ENCODE assay signal across 13 mouse cellular contexts in genomic region chr9:94582309-94582708, GRCm38 (mm10). TPM values are rescaled to one million over a fixed set of nuclear protein-coding genes. Genes with fewer than 3 reads are reported as not detected.
A peak's percentile ranks its signal among the peaks of the same experiment; 100 is the strongest.
DNase-seq lines count a peak whose midpoint lies in the region; ATAC-seq and TF ChIP-seq lines count a peak whose summit lies in the region.
"Had no signal": no experiment of that assay in that cellular context is flagged by ENCODE, and none has a peak within 500 bp of the region (broad histone marks: within the 10 kb centered on the region; RNA-seq: fewer than 3 reads in every experiment).

No protein-coding gene starts in this region.

- TF ChIP-seq CTCF in heart, adult 2 months (IDR thresholded peaks at IDR 0.05): no peak
- TF ChIP-seq CTCF in midbrain, postnatal 0 days (IDR thresholded peaks at IDR 0.05): no peak

- H3K9me3 ChIP-seq in midbrain, embryonic 11.5 days (ENCODE audit: control insufficient read depth, low read length): no peaks in the 10 kb centered on the region
- H3K9me3 ChIP-seq in midbrain, postnatal 0 days (ENCODE audit: low read length): no peaks in the 10 kb centered on the region
- H3K9me3 ChIP-seq: neural tube, embryonic 12.5 days had no signal

- H3K27ac ChIP-seq in heart, adult 2 months: peak overlapping the region; percentile 22
- no peak overlapping the region for H3K27ac ChIP-seq in midbrain, embryonic 11.5 days (ENCODE audit: low read depth, low read length)
- no peak overlapping the region for H3K27ac ChIP-seq in midbrain, postnatal 0 days (ENCODE audit: low read depth, low read length)
- H3K27ac ChIP-seq: neural tube, embryonic 12.5 days had no signal

- DNase-seq in heart, adult 2 months: no peak
- no peak for DNase-seq in heart, postnatal 14 days
- DNase-seq in midbrain, embryonic 11.5 days (ENCODE audit: low spot score, missing footprints): peak; percentile 78
- no peak for DNase-seq in midbrain, postnatal 0 days (ENCODE audit: low spot score)
- peak; percentile 81 to 87 for DNase-seq in cerebellum, postnatal 25 days
- no peak for DNase-seq in layer of hippocampus, postnatal 25 days (ENCODE audit: extremely low spot score in 1 of 2, low spot score in 1 of 2)
- DNase-seq in gastrocnemius, postnatal 4 days (ENCODE audit: low spot score in 2 of 2): no peak
- DNase-seq: gastrocnemius, postnatal 14 days; kidney, postnatal 36 days; lung, postnatal 14 days; midbrain, embryonic 14.5 days had no signal

- no peaks in the 10 kb centered on the region for H3K27me3 ChIP-seq in heart, adult 2 months (ENCODE audit: control insufficient read depth, insufficient read depth, low read length)
- H3K27me3 ChIP-seq in midbrain, embryonic 11.5 days (ENCODE audit: control insufficient read depth, insufficient read depth, low read length): no peaks in the 10 kb centered on the region
- no peaks in the 10 kb centered on the region for H3K27me3 ChIP-seq in midbrain, postnatal 0 days (ENCODE audit: insufficient read depth, low read length)
- H3K27me3 ChIP-seq: neural tube, embryonic 12.5 days had no signal

- intact Hi-C loops in heart, adult 2 months (cut with DNase I): no loop called here
- intact Hi-C loops in heart, postnatal 14 days (cut with DNase I): no loop called here

- WGBS in heart, adult 2 months: 30% methylated on average over 8 of the region's 8 CpGs
- WGBS in midbrain, embryonic 11.5 days: 76% methylated on average over 8 of the region's 8 CpGs
- 62% methylated on average over 8 of the region's 8 CpGs for WGBS in midbrain, postnatal 0 days

- no peaks in the 10 kb centered on the region for H3K36me3 ChIP-seq in heart, adult 2 months (ENCODE audit: control insufficient read depth, insufficient read depth, low read length)
- H3K36me3 ChIP-seq in midbrain, embryonic 11.5 days (ENCODE audit: control insufficient read depth, insufficient read depth, low read length): no peaks in the 10 kb centered on the region
- H3K36me3 ChIP-seq in midbrain, postnatal 0 days (ENCODE audit: insufficient read depth, low read length): no peaks in the 10 kb centered on the region
- H3K36me3 ChIP-seq: neural tube, embryonic 12.5 days had no signal

- no peak for TF ChIP-seq EP300 in heart, adult 2 months (IDR thresholded peaks at IDR 0.05; ENCODE audit: insufficient read depth, low read depth, low read length)

- no peak overlapping the region for H3K9ac ChIP-seq in heart, adult 2 months (ENCODE audit: low read depth, low read length)
- no peak overlapping the region for H3K9ac ChIP-seq in midbrain, embryonic 11.5 days (ENCODE audit: low read length)
- no peak overlapping the region for H3K9ac ChIP-seq in midbrain, postnatal 0 days (replicated peaks; ENCODE audit: low read length, poor library complexity, severe bottlenecking)
- H3K9ac ChIP-seq: neural tube, embryonic 12.5 days had no signal

- no peak for ATAC-seq in midbrain, embryonic 11.5 days (ENCODE audit: low FRiP score)
- no peak for ATAC-seq in midbrain, postnatal 0 days (ENCODE audit: low FRiP score)
- ATAC-seq: intestine, embryonic 16.5 days had no signal

- no peak overlapping the region for H3K4me3 ChIP-seq in heart, adult 2 months
- no peak overlapping the region for H3K4me3 ChIP-seq in midbrain, embryonic 11.5 days (ENCODE audit: low read depth, low read length)
- no peak overlapping the region for H3K4me3 ChIP-seq in midbrain, postnatal 0 days (ENCODE audit: low read depth, low read length)
- H3K4me3 ChIP-seq: neural tube, embryonic 12.5 days had no signal

- no peaks in the 10 kb centered on the region for H3K79me2 ChIP-seq in heart, adult 2 months (replicated peaks; ENCODE audit: control insufficient read depth, insufficient read depth, low read length)

- H3K4me2 ChIP-seq in midbrain, embryonic 11.5 days: no peak overlapping the region
- H3K4me2 ChIP-seq in midbrain, postnatal 0 days (ENCODE audit: low read depth, low read length, poor library complexity, severe bottlenecking): no peak overlapping the region
- H3K4me2 ChIP-seq: neural tube, embryonic 12.5 days had no signal

- no peak for TF ChIP-seq POLR2A in heart, adult 2 months (IDR thresholded peaks at IDR 0.05; ENCODE audit: insufficient read depth, low read depth, low read length)

- H3K4me1 ChIP-seq in heart, adult 2 months (ENCODE audit: control insufficient read depth, insufficient read depth, low read length): peaks cover 3% of the 10 kb centered on the region; the same call in 1 of the 2 replicates
- H3K4me1 ChIP-seq in midbrain, embryonic 11.5 days (ENCODE audit: control insufficient read depth, insufficient read depth, low read length): no peaks in the 10 kb centered on the region
- no peaks in the 10 kb centered on the region for H3K4me1 ChIP-seq in midbrain, postnatal 0 days (ENCODE audit: insufficient read depth, low read length)
- H3K4me1 ChIP-seq: neural tube, embryonic 12.5 days had no signal

RNA-seq across cellular contexts. Expression of gene 1190002N15Rik, which starts 44.4 kb away (rescaled TPM):
- 10 to 100 TPM; 25.9 to 31.7 TPM for total RNA-seq in heart, adult 2 months (2021)
- polyA plus RNA-seq in heart, adult 2 months (2012; rRNA removed): 10.8 and 17.5 TPM in 2 replicates
- total RNA-seq in heart, postnatal 14 days (2021): 10 to 100 TPM; 27.3 to 27.5 TPM
- polyA plus RNA-seq in midbrain, embryonic 11.5 days (2014; fragmentation: Nextera tagmentation; extraction: Ambion mirVana): 39.4 and 44.2 TPM in 2 replicates
- total RNA-seq in midbrain, postnatal 0 days (2014; rRNA removed): 33.1 and 35.4 TPM in 2 replicates
- 7.8 and 8.9 TPM in 2 replicates for polyA plus RNA-seq in midbrain, postnatal 0 days (2015; fragmentation: Nextera tagmentation; extraction: Ambion mirVana)
- total RNA-seq in layer of hippocampus, postnatal 25 days (2021): 10 to 100 TPM; 19.2 to 21.7 TPM
- 10 to 100 TPM; 28.6 to 31.9 TPM for total RNA-seq in gastrocnemius, postnatal 4 days (2021)

Comparison
In these comparisons a context has a peak if more than half of its experiments do, and no peak if none do; other contexts are left out.
1. DNase-seq: peak in midbrain, embryonic 11.5 days (single experiment) and cerebellum, postnatal 25 days (2 of 2); none in heart, adult 2 months (0 of 2), heart, postnatal 14 days (0 of 2), midbrain, postnatal 0 days (single experiment), layer of hippocampus, postnatal 25 days (0 of 2) and gastrocnemius, postnatal 4 days (0 of 2).